Mouse (Mus musculus): Measurements from ENCODE around the gene Ppm1k. TPM values are rescaled to one million over a fixed set of nuclear protein-coding genes. Genes with fewer than 3 reads are reported as not detected.
A peak's percentile ranks its signal among the peaks of the same experiment; 100 is the strongest.
"Not testable (repeated sequence)": the region's sequence is repeated elsewhere in the genome, so short reads cannot be mapped to it uniquely, and the experiment has no call there.

Gene Ppm1k
- polyA plus RNA-seq, 1 experiment from 2014 or later = 15.7 TPM

GRCm38 (mm10) chr6:57557796-57558317 is 22.6 kb upstream of the Ppm1k start:
- Histone ChIP-seq H3K4me2 (ENCODE audit: low read depth, low read length) (no peak overlapping the region), H3K9me3 (replicated peaks; ENCODE audit: control insufficient read depth, low read length) (peaks cover 6% of the 10 kb centered on the region), H3K27me3 (ENCODE audit: control insufficient read depth, insufficient read depth, low read length) (no peaks in the 10 kb centered on the region), H3K4me1 (ENCODE audit: control insufficient read depth, insufficient read depth, low read length) (no peaks in the 10 kb centered on the region), H3K27ac (ENCODE audit: low read length) (no peak overlapping the region), H3K4me3 (ENCODE audit: low read length) (no peak overlapping the region), H3K9ac (ENCODE audit: low read length) (no peak overlapping the region), H3K36me3 (ENCODE audit: control insufficient read depth, insufficient read depth) (no peaks in the 10 kb centered on the region)
- ATAC-seq (replicated peaks; ENCODE audit: extremely low read depth, insufficient read depth, low FRiP score) = no peak
- 59% methylated on average over 4 of the region's 4 CpGs for WGBS

- 53% methylated on average over 3 of the region's 3 CpGs for WGBS
- H3K36me3 ChIP-seq (ENCODE audit: control insufficient read depth, insufficient read depth) = no peaks in the 10 kb centered on the region
- no peak for ATAC-seq (replicated peaks; ENCODE audit: extremely low read depth, insufficient read depth, low FRiP score)
- no peaks in the 10 kb centered on the region for H3K4me1 ChIP-seq (ENCODE audit: control insufficient read depth, insufficient read depth, low read length)
- no peaks in the 10 kb centered on the region for H3K27me3 ChIP-seq (ENCODE audit: control insufficient read depth, insufficient read depth, low read length)
- H3K27ac ChIP-seq (ENCODE audit: low read length) = no peak overlapping the region
- H3K4me2 ChIP-seq (ENCODE audit: low read depth, low read length) = no peak overlapping the region
- H3K9ac ChIP-seq (ENCODE audit: low read length) = no peak overlapping the region
- no peaks in the 10 kb centered on the region for H3K9me3 ChIP-seq (replicated peaks; ENCODE audit: control insufficient read depth, low read length)
- H3K4me3 ChIP-seq (ENCODE audit: low read length) = no peak overlapping the region
These were observed 16.0 kb upstream of the Ppm1k start for GRCm38 (mm10) chr6:57551211-57551796.

GRCm38 (mm10) chr6:57544866-57545265 is 9.6 kb upstream of the Ppm1k start:
- Histone ChIP-seq H3K27me3 (ENCODE audit: control insufficient read depth, insufficient read depth, low read length) (no peaks in the 10 kb centered on the region), H3K4me3 (ENCODE audit: low read length) (no peak overlapping the region), H3K36me3 (ENCODE audit: control insufficient read depth, insufficient read depth) (no peaks in the 10 kb centered on the region), H3K9ac (ENCODE audit: low read length) (no peak overlapping the region), H3K9me3 (replicated peaks; ENCODE audit: control insufficient read depth, low read length) (no peaks in the 10 kb centered on the region), H3K4me2 (ENCODE audit: low read depth, low read length) (no peak overlapping the region), H3K27ac (ENCODE audit: low read length) (peak overlapping the region; percentile 42; the same call in 1 of the 2 replicates), H3K4me1 (ENCODE audit: control insufficient read depth, insufficient read depth, low read length) (no peaks in the 10 kb centered on the region)
- ATAC-seq (replicated peaks; ENCODE audit: extremely low read depth, insufficient read depth, low FRiP score) = peak; percentile 85
- 23% methylated on average over 2 of the region's 2 CpGs for WGBS

- H3K4me2 ChIP-seq (ENCODE audit: low read depth, low read length); H3K4me3 ChIP-seq (ENCODE audit: low read length); H3K9me3 ChIP-seq (replicated peaks; ENCODE audit: control insufficient read depth, low read length); H3K9ac ChIP-seq (ENCODE audit: low read length); H3K4me1 ChIP-seq (ENCODE audit: control insufficient read depth, insufficient read depth, low read length); H3K36me3 ChIP-seq (ENCODE audit: control insufficient read depth, insufficient read depth); H3K27ac ChIP-seq (ENCODE audit: low read length); H3K27me3 ChIP-seq (ENCODE audit: control insufficient read depth, insufficient read depth, low read length): not testable (repeated sequence)
- ATAC-seq (replicated peaks; ENCODE audit: extremely low read depth, insufficient read depth, low FRiP score) = 0 out of 2 replicates have a peak, but pooled peaks have one; percentile 37
These were observed 8.3 kb upstream of the Ppm1k start for GRCm38 (mm10) chr6:57543591-57543990.

- Histone ChIP-seq H3K27me3 (ENCODE audit: control insufficient read depth, insufficient read depth, low read length) (no peaks in the 10 kb centered on the region), H3K36me3 (ENCODE audit: control insufficient read depth, insufficient read depth) (no peaks in the 10 kb centered on the region), H3K4me1 (ENCODE audit: control insufficient read depth, insufficient read depth, low read length) (no peaks in the 10 kb centered on the region), H3K9ac (ENCODE audit: low read length) (no peak overlapping the region), H3K4me2 (ENCODE audit: low read depth, low read length) (no peak overlapping the region), H3K27ac (ENCODE audit: low read length) (no peak overlapping the region), H3K9me3 (replicated peaks; ENCODE audit: control insufficient read depth, low read length) (no peaks in the 10 kb centered on the region), H3K4me3 (ENCODE audit: low read length) (no peak overlapping the region)
- 65% methylated on average over 1 of the region's 1 CpGs for WGBS
- no peak for ATAC-seq (replicated peaks; ENCODE audit: extremely low read depth, insufficient read depth, low FRiP score)
These were observed 6.6 kb upstream of the Ppm1k start for GRCm38 (mm10) chr6:57541737-57542335.

- Histone ChIP-seq H3K4me2 (ENCODE audit: low read depth, low read length) (no peak overlapping the region), H3K9me3 (replicated peaks; ENCODE audit: control insufficient read depth, low read length) (no peaks in the 10 kb centered on the region), H3K36me3 (ENCODE audit: control insufficient read depth, insufficient read depth) (no peaks in the 10 kb centered on the region), H3K4me3 (ENCODE audit: low read length) (no peak overlapping the region), H3K27me3 (ENCODE audit: control insufficient read depth, insufficient read depth, low read length) (no peaks in the 10 kb centered on the region), H3K9ac (ENCODE audit: low read length) (no peak overlapping the region), H3K4me1 (ENCODE audit: control insufficient read depth, insufficient read depth, low read length) (no peaks in the 10 kb centered on the region), H3K27ac (ENCODE audit: low read length) (no peak overlapping the region)
- ATAC-seq (replicated peaks; ENCODE audit: extremely low read depth, insufficient read depth, low FRiP score) = no peak
- WGBS = 81% methylated on average over 5 of the region's 5 CpGs
These were observed 5.8 kb upstream of the Ppm1k start for GRCm38 (mm10) chr6:57540950-57541498.

GRCm38 (mm10) chr6:57537887-57538286 is 2.6 kb upstream of the Ppm1k start:
- Histone ChIP-seq H3K4me3 (ENCODE audit: low read length) (no peak overlapping the region), H3K9me3 (replicated peaks; ENCODE audit: control insufficient read depth, low read length) (no peaks in the 10 kb centered on the region), H3K36me3 (ENCODE audit: control insufficient read depth, insufficient read depth) (no peaks in the 10 kb centered on the region), H3K27me3 (ENCODE audit: control insufficient read depth, insufficient read depth, low read length) (no peaks in the 10 kb centered on the region), H3K4me1 (ENCODE audit: control insufficient read depth, insufficient read depth, low read length) (peaks cover 8% of the 10 kb centered on the region), H3K4me2 (ENCODE audit: low read depth, low read length) (no peak overlapping the region), H3K9ac (ENCODE audit: low read length) (no peak overlapping the region), H3K27ac (ENCODE audit: low read length) (no peak overlapping the region)
- no peak for ATAC-seq (replicated peaks; ENCODE audit: extremely low read depth, insufficient read depth, low FRiP score)
- 68% methylated on average over 5 of the region's 5 CpGs for WGBS

GRCm38 (mm10) chr6:57535971-57536669 is 852 bp upstream of the Ppm1k start:
- no peaks in the 10 kb centered on the region for H3K27me3 ChIP-seq (ENCODE audit: control insufficient read depth, insufficient read depth, low read length)
- H3K4me3 ChIP-seq (ENCODE audit: low read length) = peak overlapping the region; percentile 58
- ATAC-seq (replicated peaks; ENCODE audit: extremely low read depth, insufficient read depth, low FRiP score) = 0 out of 2 replicates have a peak, but pooled peaks have one; percentile 29
- H3K9me3 ChIP-seq (replicated peaks; ENCODE audit: control insufficient read depth, low read length) = no peaks in the 10 kb centered on the region
- H3K9ac ChIP-seq (ENCODE audit: low read length) = peak overlapping the region; percentile 81
- peak overlapping the region; percentile 74 for H3K4me2 ChIP-seq (ENCODE audit: low read depth, low read length)
- H3K36me3 ChIP-seq (ENCODE audit: control insufficient read depth, insufficient read depth) = no peaks in the 10 kb centered on the region
- peak overlapping the region; percentile 95 for H3K27ac ChIP-seq (ENCODE audit: low read length)
- H3K4me1 ChIP-seq (ENCODE audit: control insufficient read depth, insufficient read depth, low read length) = peaks cover 19% of the 10 kb centered on the region
- 27% methylated on average over 14 of the region's 14 CpGs for WGBS

All from heart, embryonic 16.5 days (tissue).